Mouse (Mus musculus): ENCODE data around the gene Rtn4. TPM values are rescaled to one million over a fixed set of nuclear protein-coding genes. Genes with fewer than 3 reads are reported as not detected.

Gene Rtn4
- total and polyA plus RNA-seq, 3 experiments, result 95.8 to 224 (median 168) TPM

GRCm38 (mm10) chr11:29746203-29746602, 53.5 kb downstream of the Rtn4 start:
- no peak overlapping the region for H3K27ac ChIP-seq (ENCODE audit: insufficient read depth, low read depth)
- no peak for DNase-seq (ENCODE audit: extremely low read depth)
- no peak overlapping the region for H3K9ac ChIP-seq (ENCODE audit: insufficient read depth, low read depth)
- no peaks in the 10 kb centered on the region for H3K9me3 ChIP-seq (replicated peaks; ENCODE audit: low read length)
- no peaks in the 10 kb centered on the region for H3K27me3 ChIP-seq (replicated peaks)
- TF ChIP-seq IRF4 (IDR thresholded peaks at IDR 0.05; ENCODE audit: low read depth, low read length) (no peak), POLR2AphosphoS2 (IDR thresholded peaks at IDR 0.05; ENCODE audit: low read depth, low read length) (no peak), EP300 (IDR thresholded peaks at IDR 0.05; ENCODE audit: low read length) (no peak), JUND (conservative IDR thresholded peaks at IDR 0.05; ENCODE audit: low read depth, low read length) (no peak), MEF2A (IDR thresholded peaks at IDR 0.05; ENCODE audit: borderline replicate concordance, low read depth, low read length) (no peak), MAZ (IDR thresholded peaks at IDR 0.05; ENCODE audit: low read depth, low read length) (no peak), CTCF (conservative IDR thresholded peaks at IDR 0.05 in 1 of 2, IDR thresholded peaks at IDR 0.05 in 1 of 2; ENCODE audit: low read depth in 2 of 2, low read length in 2 of 2) (no peak), E2F4 (IDR thresholded peaks at IDR 0.05; ENCODE audit: insufficient replicate concordance, low read depth, low read length) (no peak), MYC (IDR thresholded peaks at IDR 0.05; ENCODE audit: low read depth, low read length) (no peak), GABPA (IDR thresholded peaks at IDR 0.05; ENCODE audit: insufficient replicate concordance, low read depth, low read length) (no peak), ETS1 (conservative IDR thresholded peaks at IDR 0.05; ENCODE audit: low read depth, low read length) (no peak), TCF12 (IDR thresholded peaks at IDR 0.05; ENCODE audit: low read depth, low read length) (no peak), ZC3H11A (IDR thresholded peaks at IDR 0.05; ENCODE audit: low read depth, low read length) (no peak)
- no peak overlapping the region for H3K4me3 ChIP-seq (replicated peaks in 1 of 3; ENCODE audit: low read depth in 2 of 3, low read length in 2 of 3, poor library complexity in 1 of 3)
- dilution Hi-C loops (cut with MboI; ENCODE audit: extremely low pct_ligation_motif_present, extremely low pct_unique_long_range_greater_than_20kb, low sequenced_read_pairs), result no loop called here
- H3K36me3 ChIP-seq (replicated peaks in 1 of 2; ENCODE audit: control insufficient read depth in 1 of 2, insufficient read depth in 1 of 2, low read length in 1 of 2), result peaks cover 26 to 88% of the 10 kb centered on the region in 2 experiments
- no peak overlapping the region for H3K4me2 ChIP-seq (ENCODE audit: insufficient read depth, low read depth, poor library complexity, severe bottlenecking)
- no peaks in the 10 kb centered on the region; a peak in 1 of 4 replicates for H3K4me1 ChIP-seq (ENCODE audit: control insufficient read depth in 1 of 2, insufficient read depth in 2 of 2)
- H3K79me2 ChIP-seq (replicated peaks; ENCODE audit: control insufficient read depth, extremely low read depth, insufficient read depth, poor library complexity, severe bottlenecking), result no peaks in the 10 kb centered on the region
- in situ Hi-C loops (cut with MboI; ENCODE audit: low pct_ligation_motif_present, low pct_unique_long_range_greater_than_20kb, low sequenced_read_pairs), result no loop called here

- no peak overlapping the region for H3K4me3 ChIP-seq (replicated peaks in 1 of 3; ENCODE audit: low read depth in 2 of 3, low read length in 2 of 3, poor library complexity in 1 of 3)
- peaks cover 23 to 87% of the 10 kb centered on the region in 2 experiments for H3K36me3 ChIP-seq (replicated peaks in 1 of 2; ENCODE audit: control insufficient read depth in 1 of 2, insufficient read depth in 1 of 2, low read length in 1 of 2)
- H3K4me1 ChIP-seq (ENCODE audit: control insufficient read depth in 1 of 2, insufficient read depth in 2 of 2), result peaks cover 0 to 5% of the 10 kb centered on the region in 2 experiments; a peak in 2 of 4 replicates
- H3K9ac ChIP-seq (ENCODE audit: insufficient read depth, low read depth), result no peak overlapping the region
- dilution Hi-C loops (cut with MboI; ENCODE audit: extremely low pct_ligation_motif_present, extremely low pct_unique_long_range_greater_than_20kb, low sequenced_read_pairs) (no loop called here), in situ Hi-C loops (cut with MboI; ENCODE audit: low pct_ligation_motif_present, low pct_unique_long_range_greater_than_20kb, low sequenced_read_pairs) (no loop called here)
- H3K4me2 ChIP-seq (ENCODE audit: insufficient read depth, low read depth, poor library complexity, severe bottlenecking), result no peak overlapping the region
- H3K27me3 ChIP-seq (replicated peaks), result no peaks in the 10 kb centered on the region
- no peak for DNase-seq (ENCODE audit: extremely low read depth)
- TF ChIP-seq HCFC1 (IDR thresholded peaks at IDR 0.05; ENCODE audit: low read depth, low read length), result no peak
- H3K9me3 ChIP-seq (replicated peaks; ENCODE audit: low read length), result no peaks in the 10 kb centered on the region
- no peak overlapping the region for H3K27ac ChIP-seq (ENCODE audit: insufficient read depth, low read depth)
- H3K79me2 ChIP-seq (replicated peaks; ENCODE audit: control insufficient read depth, extremely low read depth, insufficient read depth, poor library complexity, severe bottlenecking), result no peaks in the 10 kb centered on the region
These were observed 54.6 kb downstream of the Rtn4 start for GRCm38 (mm10) chr11:29747365-29747764.

- peaks cover 23 to 83% of the 10 kb centered on the region in 2 experiments for H3K36me3 ChIP-seq (replicated peaks in 1 of 2; ENCODE audit: control insufficient read depth in 1 of 2, insufficient read depth in 1 of 2, low read length in 1 of 2)
- in situ Hi-C loops (cut with MboI; ENCODE audit: low pct_ligation_motif_present, low pct_unique_long_range_greater_than_20kb, low sequenced_read_pairs) (no loop called here), dilution Hi-C loops (cut with MboI; ENCODE audit: extremely low pct_ligation_motif_present, extremely low pct_unique_long_range_greater_than_20kb, low sequenced_read_pairs) (no loop called here)
- TF ChIP-seq RCOR1 (conservative IDR thresholded peaks at IDR 0.05; ENCODE audit: low read depth, low read length), result no peak
- TF ChIP-seq JUND (conservative IDR thresholded peaks at IDR 0.05; ENCODE audit: low read depth, low read length), result no peak
- no peak for TF ChIP-seq MAX (IDR thresholded peaks at IDR 0.05; ENCODE audit: low read length)
- TF ChIP-seq ZNF384 (IDR thresholded peaks at IDR 0.05; ENCODE audit: low read depth, low read length), result no peak
- no peak for TF ChIP-seq BHLHE40 (IDR thresholded peaks at IDR 0.05; ENCODE audit: low read depth, low read length)
- no peak for TF ChIP-seq POLR2A (IDR thresholded peaks at IDR 0.05; ENCODE audit: low read depth, low read length)
- no peak for TF ChIP-seq JUN (IDR thresholded peaks at IDR 0.05; ENCODE audit: insufficient read depth, low read depth, low read length)
- no peak for TF ChIP-seq TCF12 (IDR thresholded peaks at IDR 0.05; ENCODE audit: low read depth, low read length)
- no peak for TF ChIP-seq CHD1 (IDR thresholded peaks at IDR 0.05; ENCODE audit: low read depth, low read length)
- TF ChIP-seq SMC3 (IDR thresholded peaks at IDR 0.05; ENCODE audit: low read depth, low read length), result no peak
- no peak for TF ChIP-seq RAD21 (IDR thresholded peaks at IDR 0.05; ENCODE audit: low read depth, low read length)
- TF ChIP-seq MAFK (IDR thresholded peaks at IDR 0.05; ENCODE audit: insufficient replicate concordance, low read length), result no peak
- TF ChIP-seq ZKSCAN1 (IDR thresholded peaks at IDR 0.05; ENCODE audit: borderline replicate concordance, low read depth, low read length), result no peak
- TF ChIP-seq GABPA (IDR thresholded peaks at IDR 0.05; ENCODE audit: insufficient replicate concordance, low read depth, low read length), result no peak
- no peak for TF ChIP-seq ZC3H11A (IDR thresholded peaks at IDR 0.05; ENCODE audit: low read depth, low read length)
- no peak for TF ChIP-seq MAZ (IDR thresholded peaks at IDR 0.05; ENCODE audit: low read depth, low read length)
- no peak for TF ChIP-seq NELFE (IDR thresholded peaks at IDR 0.05; ENCODE audit: low read depth, low read length)
These were observed 55.1 kb downstream of the Rtn4 start for GRCm38 (mm10) chr11:29747881-29748280.

More at GRCm38 (mm10) chr11:29747881-29748280, 55.1 kb downstream of the Rtn4 start:
- H3K9me3 ChIP-seq (replicated peaks; ENCODE audit: low read length), result no peaks in the 10 kb centered on the region
- no peak overlapping the region for H3K9ac ChIP-seq (ENCODE audit: insufficient read depth, low read depth)
- H3K27me3 ChIP-seq (replicated peaks), result no peaks in the 10 kb centered on the region
- H3K4me3 ChIP-seq (replicated peaks in 1 of 3; ENCODE audit: low read depth in 2 of 3, low read length in 2 of 3, poor library complexity in 1 of 3), result no peak overlapping the region
- no peaks in the 10 kb centered on the region for H3K79me2 ChIP-seq (replicated peaks; ENCODE audit: control insufficient read depth, extremely low read depth, insufficient read depth, poor library complexity, severe bottlenecking)
- no peak overlapping the region for H3K4me2 ChIP-seq (ENCODE audit: insufficient read depth, low read depth, poor library complexity, severe bottlenecking)
- no peak for DNase-seq (ENCODE audit: extremely low read depth)
- H3K27ac ChIP-seq (ENCODE audit: insufficient read depth, low read depth), result no peak overlapping the region
- H3K4me1 ChIP-seq (ENCODE audit: control insufficient read depth in 1 of 2, insufficient read depth in 2 of 2), result peaks cover 0 to 5% of the 10 kb centered on the region in 2 experiments; a peak in 2 of 4 replicates
